In genomic region chr2:34944761-34945160, GRCm38 (mm10) we compare ENCODE assay signal across 8 mouse cellular contexts. TPM values are rescaled to one million over a fixed set of nuclear protein-coding genes. Genes with fewer than 3 reads are reported as not detected.
A peak's percentile ranks its signal among the peaks of the same experiment; 100 is the strongest.
DNase-seq lines count a peak whose midpoint lies in the region; ATAC-seq and TF ChIP-seq lines count a peak whose summit lies in the region.

No protein-coding gene starts in this region.

- H3K9ac ChIP-seq in midbrain, embryonic 13.5 days (replicated peaks), result no peak overlapping the region
- no peak overlapping the region for H3K9ac ChIP-seq in lung, postnatal 0 days (replicated peaks; ENCODE audit: low read depth)

- no peak for DNase-seq in midbrain, embryonic 10.5 days (ENCODE audit: low spot score)
- peak; percentile 39 for DNase-seq in embryonic facial prominence, embryonic 10.5 days (ENCODE audit: low spot score)
- peak; percentile 84 for DNase-seq in lung, postnatal 0 days (ENCODE audit: low spot score)
- DNase-seq in testis, postnatal 10 days (ENCODE audit: low spot score), result peak; percentile 75
- no peak for DNase-seq in layer of hippocampus, adult 8-10 months (ENCODE audit: low spot score in 2 of 2)
- DNase-seq in urinary bladder, adult 18-20 months (ENCODE audit: low spot score in 2 of 2), result no peak

- no peak for TF ChIP-seq CTCF in lung, postnatal 0 days (IDR thresholded peaks at IDR 0.05)

- H3K27ac ChIP-seq in midbrain, embryonic 10.5 days (replicated peaks), result 0 out of 2 replicates have a peak overlapping the region, but pooled peaks have one; percentile 6
- H3K27ac ChIP-seq in midbrain, embryonic 13.5 days, result no peak overlapping the region
- H3K27ac ChIP-seq in embryonic facial prominence, embryonic 10.5 days (replicated peaks), result no peak overlapping the region
- no peak overlapping the region for H3K27ac ChIP-seq in lung, postnatal 0 days (ENCODE audit: low read length)

- no peaks in the 10 kb centered on the region for H3K36me3 ChIP-seq in midbrain, embryonic 10.5 days
- H3K36me3 ChIP-seq in midbrain, embryonic 13.5 days, result no peaks in the 10 kb centered on the region
- H3K36me3 ChIP-seq in embryonic facial prominence, embryonic 10.5 days (replicated peaks), result no peaks in the 10 kb centered on the region
- H3K36me3 ChIP-seq in lung, postnatal 0 days (ENCODE audit: insufficient read depth, low read length), result no peaks in the 10 kb centered on the region

- no peak overlapping the region for H3K4me2 ChIP-seq in midbrain, embryonic 13.5 days (replicated peaks)
- peak overlapping the region; percentile 40 for H3K4me2 ChIP-seq in lung, postnatal 0 days (replicated peaks; ENCODE audit: low read depth, low read length)

- H3K4me1 ChIP-seq in midbrain, embryonic 10.5 days, result peaks cover 15% of the 10 kb centered on the region
- H3K4me1 ChIP-seq in midbrain, embryonic 13.5 days (replicated peaks), result no peaks in the 10 kb centered on the region
- peaks cover 18% of the 10 kb centered on the region for H3K4me1 ChIP-seq in embryonic facial prominence, embryonic 10.5 days
- H3K4me1 ChIP-seq in lung, postnatal 0 days (ENCODE audit: insufficient read depth, low read depth, low read length), result no peaks in the 10 kb centered on the region

- H3K27me3 ChIP-seq in midbrain, embryonic 10.5 days (ENCODE audit: low read depth, poor library complexity, severe bottlenecking), result no peaks in the 10 kb centered on the region
- H3K27me3 ChIP-seq in midbrain, embryonic 13.5 days, result peaks cover 2% of the 10 kb centered on the region; the same call in 1 of the 2 replicates
- H3K27me3 ChIP-seq in embryonic facial prominence, embryonic 10.5 days (replicated peaks; ENCODE audit: low read depth, poor library complexity, severe bottlenecking), result 0 out of 2 replicates have a peak, but pooled peaks cover 19% of the 10 kb centered on the region
- no peaks in the 10 kb centered on the region for H3K27me3 ChIP-seq in lung, postnatal 0 days (replicated peaks; ENCODE audit: insufficient read depth, low read length)

- no peaks in the 10 kb centered on the region for H3K9me3 ChIP-seq in midbrain, embryonic 10.5 days (replicated peaks)
- H3K9me3 ChIP-seq in midbrain, embryonic 13.5 days, result no peaks in the 10 kb centered on the region
- H3K9me3 ChIP-seq in embryonic facial prominence, embryonic 10.5 days, result no peaks in the 10 kb centered on the region
- no peaks in the 10 kb centered on the region for H3K9me3 ChIP-seq in lung, postnatal 0 days (ENCODE audit: low read length)

- no peak for ATAC-seq in midbrain, embryonic 13.5 days
- ATAC-seq in hematopoietic stem cell, adult 5-6 weeks (replicated peaks in 1 of 2; ENCODE audit: insufficient read depth in 1 of 2, low FRiP score in 2 of 2, low TSS enrichment in 1 of 2, low read depth in 1 of 2, poor library complexity in 2 of 2, severe bottlenecking in 2 of 2), result peak; percentile 73 to 78
- ATAC-seq in lung, postnatal 0 days, result peak; percentile 85

- TF ChIP-seq EP300 in lung, postnatal 0 days (IDR thresholded peaks at IDR 0.05), result no peak

- WGBS in midbrain, embryonic 10.5 days, result 24% methylated on average over 8 of the region's 8 CpGs
- 28% methylated on average over 8 of the region's 8 CpGs for WGBS in midbrain, embryonic 13.5 days
- 17% methylated on average over 8 of the region's 8 CpGs for WGBS in embryonic facial prominence, embryonic 10.5 days
- 10% methylated on average over 8 of the region's 8 CpGs for WGBS in lung, postnatal 0 days

- H3K4me3 ChIP-seq in midbrain, embryonic 10.5 days, result no peak overlapping the region
- H3K4me3 ChIP-seq in midbrain, embryonic 13.5 days (replicated peaks), result no peak overlapping the region
- no peak overlapping the region for H3K4me3 ChIP-seq in embryonic facial prominence, embryonic 10.5 days
- no peak overlapping the region for H3K4me3 ChIP-seq in lung, postnatal 0 days (ENCODE audit: low read depth, low read length)

RNA-seq across cellular contexts. Expression of gene Traf1, which starts 16.8 kb away (rescaled TPM):
- 0.12 and 0.27 TPM in 2 replicates for polyA plus RNA-seq in midbrain, embryonic 10.5 days (2016; fragmentation: Nextera tagmentation; extraction: Ambion mirVana)
- 0.59 and 0.79 TPM in 2 replicates for polyA plus RNA-seq in midbrain, embryonic 13.5 days (2015; fragmentation: Nextera tagmentation; extraction: Ambion mirVana)
- polyA plus RNA-seq in embryonic facial prominence, embryonic 10.5 days (2016; fragmentation: Nextera tagmentation; extraction: Ambion mirVana), result 0.34 and 0.38 TPM in 2 replicates
- 6.3 and 11.3 TPM in 2 replicates for total RNA-seq in hematopoietic stem cell, adult 5-6 weeks (2017)
- 61.4 and 67.0 TPM in 2 replicates for polyA plus RNA-seq in lung, postnatal 0 days (2015; fragmentation: Nextera tagmentation; extraction: Ambion mirVana)
- total RNA-seq in layer of hippocampus, adult 8-10 months (2022), result 1 to 10 TPM; 3.5 to 6.1 (median 4.5) TPM

RNA-seq across cellular contexts. Expression of gene Phf19, which starts 30.9 kb away (rescaled TPM):
- polyA plus RNA-seq in midbrain, embryonic 10.5 days (2016; fragmentation: Nextera tagmentation; extraction: Ambion mirVana), result 2.6 and 2.8 TPM in 2 replicates
- 1.2 and 2.2 TPM in 2 replicates for polyA plus RNA-seq in midbrain, embryonic 13.5 days (2015; fragmentation: Nextera tagmentation; extraction: Ambion mirVana)
- polyA plus RNA-seq in embryonic facial prominence, embryonic 10.5 days (2016; fragmentation: Nextera tagmentation; extraction: Ambion mirVana), result 1.1 and 1.8 TPM in 2 replicates
- 5.7 and 10.0 TPM in 2 replicates for total RNA-seq in hematopoietic stem cell, adult 5-6 weeks (2017)
- 1.3 and 1.6 TPM in 2 replicates for polyA plus RNA-seq in lung, postnatal 0 days (2015; fragmentation: Nextera tagmentation; extraction: Ambion mirVana)
- total RNA-seq in layer of hippocampus, adult 8-10 months (2022), result 1 to 10 TPM; 1.1 to 2.1 (median 1.7) TPM

Comparison
In these comparisons a context has a peak if more than half of its experiments do, and no peak if none do; other contexts are left out.
1. DNase-seq: peak in embryonic facial prominence, embryonic 10.5 days (single experiment), lung, postnatal 0 days (single experiment) and testis, postnatal 10 days (single experiment); none in midbrain, embryonic 10.5 days (single experiment), layer of hippocampus, adult 8-10 months (0 of 2) and urinary bladder, adult 18-20 months (0 of 2).
2. RNA of gene Traf1, which starts 16.8 kb away (polyA plus RNA-seq): 61.4 to 67.0 TPM in lung, postnatal 0 days; 0.59 to 0.79 TPM in midbrain, embryonic 13.5 days, 0.34 to 0.38 TPM in embryonic facial prominence, embryonic 10.5 days and 0.12 to 0.27 TPM in midbrain, embryonic 10.5 days; every median in the first group is over 10 times any median in the second.